8 mouse cellular contexts compared by ENCODE assay signal in genomic region chr2:74704393-74704998, GRCm38 (mm10). TPM values are rescaled to one million over a fixed set of nuclear protein-coding genes. Genes with fewer than 3 reads are reported as not detected.
A peak's percentile ranks its signal among the peaks of the same experiment; 100 is the strongest.
DNase-seq lines count a peak whose midpoint lies in the region; ATAC-seq lines count a peak whose summit lies in the region.

Gene Hoxd8, plus strand, starts transcription at chr2:74704615.

- DNase-seq in embryo, embryonic 10 days (ENCODE audit: low spot score): peak; percentile 76
- no peak for DNase-seq in embryo, embryonic 9.5 days (ENCODE audit: extremely low spot score)
- DNase-seq in adrenal gland, postnatal 10 days: peak; percentile 88
- DNase-seq in gastrocnemius, postnatal 36 days: peak; percentile 66 to 70
- peak; percentile 94 for DNase-seq in kidney, postnatal 14 days
- no peak for DNase-seq in cerebellum, adult 11-12 months
- no peak for DNase-seq in layer of hippocampus, adult 9-11 months

- under 1% methylated on average over 18 of the region's 52 CpGs for WGBS in neural tube, embryonic 13.5 days

- H3K27ac ChIP-seq in neural tube, embryonic 13.5 days (replicated peaks): peak within 1 kb of the TSS; percentile 100

- H3K9me3 ChIP-seq in neural tube, embryonic 13.5 days: no peaks in the 10 kb centered on the region

- peaks cover 65% of the 10 kb centered on the region for H3K4me1 ChIP-seq in neural tube, embryonic 13.5 days (replicated peaks)

- intact Hi-C loops in gastrocnemius, postnatal 36 days (cut with DNase I): loop anchor here (5.0 kb wide), 3 partner anchors 258 to 448 kb away; no protein-coding TSS in a partner anchor

- ATAC-seq in neural tube, embryonic 13.5 days (ENCODE audit: low read depth): peak; percentile 42

- H3K9ac ChIP-seq in neural tube, embryonic 13.5 days: peak within 1 kb of the TSS; percentile 100

- H3K4me2 ChIP-seq in neural tube, embryonic 13.5 days: peak within 1 kb of the TSS; percentile 69

- H3K36me3 ChIP-seq in neural tube, embryonic 13.5 days: no peaks in the 10 kb centered on the region

- H3K27me3 ChIP-seq in neural tube, embryonic 13.5 days: peaks cover 22% of the 10 kb centered on the region

- peak within 1 kb of the TSS; percentile 81 for H3K4me3 ChIP-seq in neural tube, embryonic 13.5 days

RNA-seq across cellular contexts. Expression of gene Hoxd8, which starts in this region (rescaled TPM):
- total RNA-seq in adrenal gland, postnatal 10 days (2021): 10 to 100 TPM; 25.0 to 26.2 TPM
- total RNA-seq in gastrocnemius, postnatal 36 days (2021): 10 to 100 TPM; 38.1 to 38.5 TPM
- 17.4 and 22.8 TPM in 2 replicates for polyA plus RNA-seq in neural tube, embryonic 13.5 days (2015; fragmentation: Nextera tagmentation; extraction: Ambion mirVana)

Comparison
In these comparisons a context has a peak if more than half of its experiments do, and no peak if none do; other contexts are left out.
1. DNase-seq: peak in embryo, embryonic 10 days (single experiment), adrenal gland, postnatal 10 days (single experiment), gastrocnemius, postnatal 36 days (2 of 2) and kidney, postnatal 14 days (single experiment); none in embryo, embryonic 9.5 days (single experiment), cerebellum, adult 11-12 months (single experiment) and layer of hippocampus, adult 9-11 months (single experiment).